Mouse (Mus musculus): Measurements from ENCODE around the gene Rpl35.
"Not testable (repeated sequence)": the region's sequence is repeated elsewhere in the genome, so short reads cannot be mapped to it uniquely, and the experiment has no call there.

Rpl35 gene

DNA sequence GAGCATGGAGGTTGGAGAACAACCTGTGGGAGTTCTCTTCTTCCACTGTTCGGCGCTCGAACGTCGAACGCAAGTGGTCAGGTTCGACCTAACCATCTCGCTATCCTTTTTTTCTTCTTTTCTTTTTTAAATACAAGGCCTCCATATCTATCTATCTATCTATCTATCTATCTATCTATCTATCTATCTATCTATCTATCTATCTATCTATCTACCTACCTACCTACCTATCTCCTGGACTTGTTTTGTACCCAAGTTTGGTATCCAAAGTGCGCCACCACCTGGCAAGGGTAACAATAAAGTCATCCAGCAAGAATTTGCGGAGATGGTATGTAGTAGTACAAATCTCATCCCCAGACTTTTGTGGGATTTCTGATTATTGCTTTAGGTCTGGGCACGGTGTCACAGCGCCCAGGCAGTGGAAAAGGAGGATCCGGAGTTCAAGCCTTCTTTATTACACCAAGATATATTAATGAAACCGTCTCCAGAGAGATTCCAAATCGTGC is at the start of gene Rpl35:
Rpl35 (minus strand) TSS at position 51 of the 506 bp plus-strand sequence.
- DNase-seq (ENCODE audit: low spot score in 2 of 2), result peak; percentile 57 to 60

DNA sequence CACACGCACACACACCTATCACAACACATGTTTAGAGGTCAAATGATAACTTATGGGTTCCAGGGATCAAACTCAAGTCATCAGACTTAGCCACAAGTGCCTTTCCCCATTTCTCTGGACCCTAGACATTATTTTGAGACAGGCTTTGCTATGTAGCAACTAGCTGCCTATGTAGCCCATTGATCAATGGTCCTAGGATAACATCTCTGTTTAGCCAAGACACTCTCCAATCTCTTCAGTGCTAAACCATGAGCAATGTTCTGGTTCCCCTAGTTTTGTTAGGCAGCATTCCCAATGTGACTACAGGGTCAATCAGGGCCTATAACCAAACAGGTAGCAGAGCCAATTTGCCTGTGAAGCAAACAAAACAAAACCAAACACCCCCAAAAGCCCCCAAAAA is 43.1 kb upstream of the Rpl35 start:
- no peak for DNase-seq (ENCODE audit: low spot score in 2 of 2)

- DNase-seq (ENCODE audit: low spot score in 2 of 2), result no peak
Measured at GRCm38 (mm10) chr2:39040215-39040614, 34.8 kb upstream of the Rpl35 start.

- DNase-seq (ENCODE audit: low spot score in 2 of 2), result no peak
Measured at GRCm38 (mm10) chr2:39031611-39032010, 26.2 kb upstream of the Rpl35 start.

DNA sequence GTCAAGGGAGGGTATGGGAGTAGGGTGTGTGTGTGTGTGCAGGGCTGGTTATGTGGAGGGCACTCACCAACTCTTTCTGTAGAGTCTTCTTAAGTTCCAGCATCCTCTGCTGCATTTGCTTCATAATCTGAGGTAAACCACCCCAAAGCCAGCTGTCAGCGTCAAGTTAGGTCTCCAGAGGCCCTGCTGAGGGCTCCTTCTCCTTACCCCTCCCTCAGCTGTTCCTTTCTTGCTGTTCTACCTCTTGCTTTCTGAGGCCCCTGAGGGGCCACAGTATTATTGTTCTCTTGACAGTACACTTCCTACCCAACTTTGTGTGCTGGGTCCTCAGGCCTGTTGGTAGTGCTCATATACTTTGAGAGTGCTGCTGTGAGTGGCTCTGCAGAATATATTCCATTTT is 14.6 kb upstream of the Rpl35 start:
- DNase-seq (ENCODE audit: low spot score in 2 of 2), result no peak

GRCm38 (mm10) chr2:39016581-39016980 is 11.2 kb upstream of the Rpl35 start:
- no peak for DNase-seq (ENCODE audit: low spot score in 2 of 2)

GRCm38 (mm10) chr2:39012768-39013279 is 7.4 kb upstream of the Rpl35 start:
- DNase-seq (ENCODE audit: low spot score in 2 of 2), result no peak

DNA sequence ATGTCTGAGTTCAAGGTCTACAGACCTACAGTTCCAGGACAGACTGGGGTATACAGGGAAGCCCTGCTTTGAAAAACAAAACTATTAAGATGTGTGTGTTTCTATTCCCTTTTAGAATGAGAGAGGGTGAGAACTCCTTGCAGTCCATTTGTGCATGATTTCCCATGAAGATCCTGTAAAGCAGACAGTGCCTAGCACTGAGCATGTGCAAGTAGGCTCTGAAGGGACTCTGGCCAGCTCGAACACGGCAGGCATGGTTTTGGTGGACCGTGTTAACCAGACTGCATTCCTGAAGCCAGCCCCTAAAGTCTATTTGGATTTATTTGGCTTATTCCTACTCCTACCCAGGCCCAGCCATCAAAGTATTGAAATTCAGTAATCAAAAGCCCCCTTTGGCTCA is 6.5 kb upstream of the Rpl35 start:
- no peak for DNase-seq (ENCODE audit: low spot score in 2 of 2)

DNA sequence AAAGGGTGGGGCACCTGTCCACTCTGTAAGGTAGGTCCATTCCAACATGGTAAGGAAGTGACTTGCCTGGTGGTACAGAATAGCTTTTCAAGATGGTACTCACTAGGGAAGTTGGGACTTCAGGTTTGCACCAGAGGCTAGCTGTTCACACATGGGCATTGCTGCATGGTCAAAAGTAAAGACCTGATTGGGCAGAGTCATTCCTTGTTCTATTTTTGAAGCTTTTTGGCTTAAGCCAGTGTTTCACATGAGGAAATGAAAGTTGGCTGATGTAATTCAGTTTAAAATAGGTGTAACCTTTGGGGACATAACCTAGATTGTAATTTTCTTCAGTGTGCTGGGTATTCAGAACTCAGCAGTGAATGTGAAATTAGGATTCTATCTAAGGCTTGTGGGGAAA is 5.8 kb upstream of the Rpl35 start:
- no peak for DNase-seq (ENCODE audit: low spot score in 2 of 2)

DNA sequence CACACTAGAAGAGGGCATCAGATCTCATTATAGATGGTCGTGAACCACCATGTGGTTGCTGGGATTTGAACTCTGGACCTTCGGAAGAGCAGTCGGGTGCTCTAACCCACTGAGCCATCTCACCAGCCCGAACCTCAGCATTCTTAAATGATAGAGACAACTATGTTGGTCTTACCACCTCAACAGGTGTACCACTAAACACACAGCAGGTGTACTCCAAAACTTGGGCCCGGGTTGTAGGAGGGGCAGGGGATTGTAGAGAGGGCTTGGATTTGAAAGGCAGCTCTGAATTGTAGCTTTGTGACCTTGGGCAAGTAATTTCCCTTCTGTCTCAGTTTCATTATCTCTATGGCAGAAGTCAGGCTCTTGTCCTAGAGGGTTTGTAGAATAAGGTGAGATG is 4.7 kb upstream of the Rpl35 start:
- not testable (repeated sequence) for DNase-seq (ENCODE audit: low spot score in 2 of 2)

GRCm38 (mm10) chr2:39008954-39009365 is 3.5 kb upstream of the Rpl35 start:
- peak; percentile 66 to 73 for DNase-seq (ENCODE audit: low spot score in 2 of 2)

DNA sequence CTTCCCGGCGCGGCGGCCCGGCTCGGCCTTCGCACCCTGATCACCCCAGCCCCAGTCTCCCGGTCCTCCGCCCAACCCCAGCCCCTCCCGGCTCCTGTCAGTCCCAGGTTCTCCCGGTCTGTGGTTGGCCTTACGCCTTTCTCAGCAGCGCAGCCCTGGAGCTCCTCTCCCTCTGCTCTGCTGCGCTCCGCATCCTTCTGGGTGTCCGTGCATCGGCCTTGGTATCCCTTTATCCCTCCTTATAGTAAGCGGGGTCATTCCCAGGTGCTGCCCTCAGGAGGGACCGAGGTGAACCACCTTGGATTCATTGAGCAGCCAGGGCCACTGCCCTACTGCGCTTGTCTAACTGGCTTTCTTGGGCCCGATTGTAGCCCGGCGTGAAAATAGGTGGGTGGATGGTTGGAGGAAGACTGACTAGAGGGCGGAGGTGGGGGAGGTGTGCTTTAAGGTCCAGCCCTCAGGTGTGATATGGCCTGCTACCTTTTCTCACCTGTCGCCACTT is 3.0 kb upstream of the Rpl35 start:
- peak in 1 of 2 experiments; percentile 22 for DNase-seq (ENCODE audit: low spot score in 2 of 2)

GRCm38 (mm10) chr2:39007865-39008264 is 2.4 kb upstream of the Rpl35 start:
- peak; percentile 90 to 94 for DNase-seq (ENCODE audit: low spot score in 2 of 2)

GRCm38 (mm10) chr2:39006149-39006730 is 816 bp upstream of the Rpl35 start:
- no peak for DNase-seq (ENCODE audit: low spot score in 2 of 2)

GRCm38 (mm10) chr2:39004880-39005435 is 466 bp downstream of the Rpl35 start, which contains the start of gene Arpc5l:
Gene Arpc5l, plus strand, starts transcription at chr2:39005348.
- DNase-seq (ENCODE audit: low spot score in 2 of 2), result peak; percentile 87 to 90

GRCm38 (mm10) chr2:39004372-39004771 is 1.1 kb downstream of the Rpl35 start:
- DNase-seq (ENCODE audit: low spot score in 2 of 2), result peak; percentile 14 to 26

- no peak for DNase-seq (ENCODE audit: low spot score in 2 of 2)
Measured at GRCm38 (mm10) chr2:39003512-39003911, 1.9 kb downstream of the Rpl35 start.

DNA sequence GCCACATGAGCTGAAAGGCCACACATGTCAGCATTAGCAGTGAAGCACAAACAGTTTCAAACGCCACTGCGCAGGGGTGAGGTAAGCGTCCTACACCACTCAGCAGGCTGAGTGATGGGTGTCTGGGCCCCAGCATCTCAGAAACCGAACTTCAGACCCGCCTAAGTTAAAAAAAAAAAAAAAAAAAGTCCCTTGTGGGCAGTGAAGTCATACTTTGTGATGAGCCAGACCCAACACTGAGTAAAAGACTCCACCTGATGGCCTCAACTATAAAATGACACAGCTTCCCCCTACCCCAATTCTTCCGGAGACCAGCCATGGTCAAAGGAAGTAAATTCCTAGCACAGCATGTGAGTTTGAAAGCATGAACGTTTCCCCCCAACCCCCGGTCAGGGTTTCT is 2.3 kb downstream of the Rpl35 start:
- no peak for DNase-seq (ENCODE audit: low spot score in 2 of 2)

DNA sequence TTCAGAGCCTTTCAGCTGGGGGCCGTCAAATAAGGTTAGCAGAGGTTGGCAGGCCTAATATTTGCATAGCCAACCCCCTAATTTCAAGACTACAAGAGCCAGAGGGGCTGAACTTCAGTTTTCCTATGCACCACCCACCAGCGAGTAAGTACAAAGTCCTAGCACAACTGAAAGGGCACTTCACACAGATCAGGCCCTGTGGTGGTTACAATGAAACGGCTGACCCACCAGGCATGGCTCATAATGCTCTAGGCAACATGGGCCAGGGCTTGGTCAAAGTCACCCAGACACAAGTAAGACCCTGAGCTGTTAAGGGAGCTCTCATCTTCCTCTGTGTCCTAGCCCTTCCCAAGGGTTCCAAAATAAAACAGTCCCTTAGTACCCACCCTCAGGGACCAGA is 3.6 kb downstream of the Rpl35 start:
- DNase-seq (ENCODE audit: low spot score in 2 of 2), result no peak

GRCm38 (mm10) chr2:39000587-39000919 is 4.9 kb downstream of the Rpl35 start:
- DNase-seq (ENCODE audit: low spot score in 2 of 2), result no peak

- no peak for DNase-seq (ENCODE audit: low spot score in 2 of 2)
Measured at GRCm38 (mm10) chr2:38999910-39000586, 5.4 kb downstream of the Rpl35 start.

GRCm38 (mm10) chr2:38999381-38999780 is 6.0 kb downstream of the Rpl35 start:
- DNase-seq (ENCODE audit: low spot score in 2 of 2), result no peak
